Mouse (Mus musculus): ENCODE data around the gene Pxk. TPM values are rescaled to one million over a fixed set of nuclear protein-coding genes. Genes with fewer than 3 reads are reported as not detected.

Gene Pxk
- total RNA-seq (2014; fragmentation: Nextera tagmentation) (10.9 and 14.0 TPM in 2 replicates), total RNA-seq (2017) (5.3 and 6.1 TPM in 2 replicates), polyA plus RNA-seq (2012) (2.1 and 2.7 TPM in 2 replicates)

DNA sequence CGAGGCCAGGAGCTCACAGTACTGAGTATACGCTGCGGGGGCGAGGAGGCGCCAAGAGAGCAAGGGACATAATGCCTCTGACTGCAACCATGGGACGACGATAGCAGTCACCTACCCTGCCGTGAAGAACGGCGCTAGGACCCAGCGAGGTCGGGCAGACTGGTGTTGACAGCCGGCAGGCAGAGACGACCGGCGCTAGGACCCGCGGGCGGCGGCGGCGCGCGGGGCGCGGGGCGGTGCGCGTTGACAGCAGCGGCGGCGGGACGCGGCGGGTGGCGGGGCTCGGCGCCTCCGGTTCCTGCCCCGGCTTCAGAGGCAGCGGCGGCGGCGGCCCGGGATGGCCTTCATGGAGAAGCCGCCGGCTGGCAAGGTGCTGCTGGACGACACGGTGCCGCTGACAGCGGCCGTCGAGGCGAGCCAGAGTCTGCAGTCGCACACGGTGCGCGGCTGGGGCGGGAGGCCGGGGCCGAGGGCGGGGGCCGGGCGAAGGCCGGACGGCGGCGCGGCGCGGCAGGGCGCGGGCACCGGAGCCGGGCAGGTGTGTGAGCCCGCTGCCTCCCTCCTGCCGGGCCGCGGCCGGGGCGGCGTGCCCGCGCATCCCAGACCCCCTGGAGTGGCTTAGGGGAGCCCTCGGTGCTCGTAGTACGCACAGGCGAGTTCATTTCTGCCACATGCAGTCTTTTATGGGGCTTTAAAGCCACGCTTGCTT, at the start of gene Pxk:
Pxk (plus strand) TSS at position 234 of the 709 bp plus-strand sequence.
- peaks cover 3% of the 10 kb centered on the region for H3K36me3 ChIP-seq (replicated peaks)
- DNase-seq (ENCODE audit: low spot score), result peak; percentile 71
- TF ChIP-seq GATA1 (IDR thresholded peaks at IDR 0.05; ENCODE audit: borderline replicate concordance, low read length), result no peak
- TF ChIP-seq TAL1 (conservative IDR thresholded peaks at IDR 0.05; ENCODE audit: low read depth, low read length), result no peak
- no peak for TF ChIP-seq GATA2 (IDR thresholded peaks at IDR 0.05; ENCODE audit: borderline replicate concordance, low read depth, low read length)
- no peak for TF ChIP-seq POLR2AphosphoS5 (IDR thresholded peaks at IDR 0.05; ENCODE audit: insufficient replicate concordance, low read depth, low read length)
- TF ChIP-seq CTCF (IDR thresholded peaks at IDR 0.05; ENCODE audit: low read depth, low read length), result no peak
- H3K9me3 ChIP-seq (replicated peaks), result no peaks in the 10 kb centered on the region
- H3K4me3 ChIP-seq (ENCODE audit: low read depth, low read length), result peak within 1 kb of the TSS; percentile 79
- peak; percentile 87 for ATAC-seq (ENCODE audit: extremely low read depth, insufficient number of reproducible peaks, low FRiP score, poor library complexity, severe bottlenecking)
- H3K4me1 ChIP-seq (ENCODE audit: insufficient read depth, low read depth, low read length), result peaks cover 25% of the 10 kb centered on the region
- no peaks in the 10 kb centered on the region for H3K27me3 ChIP-seq (ENCODE audit: insufficient read depth, low read length)

- DNase-seq (ENCODE audit: low spot score), result no peak
- Histone ChIP-seq H3K9me3 (replicated peaks) (no peaks in the 10 kb centered on the region), H3K4me1 (ENCODE audit: insufficient read depth, low read depth, low read length) (no peaks in the 10 kb centered on the region), H3K27me3 (ENCODE audit: insufficient read depth, low read length) (no peaks in the 10 kb centered on the region; the same call in none of the 2 replicates), H3K36me3 (replicated peaks) (no peaks in the 10 kb centered on the region), H3K4me3 (ENCODE audit: low read depth, low read length) (no peak overlapping the region)
- no peak for TF ChIP-seq POLR2AphosphoS5 (IDR thresholded peaks at IDR 0.05; ENCODE audit: insufficient replicate concordance, low read depth, low read length)
- TF ChIP-seq GATA1 (IDR thresholded peaks at IDR 0.05; ENCODE audit: borderline replicate concordance, low read length), result no peak
- no peak for TF ChIP-seq CTCF (IDR thresholded peaks at IDR 0.05; ENCODE audit: low read depth, low read length)
- TF ChIP-seq TAL1 (conservative IDR thresholded peaks at IDR 0.05; ENCODE audit: low read depth, low read length), result no peak
- no peak for TF ChIP-seq GATA2 (IDR thresholded peaks at IDR 0.05; ENCODE audit: borderline replicate concordance, low read depth, low read length)
- ATAC-seq (ENCODE audit: extremely low read depth, insufficient number of reproducible peaks, low FRiP score, poor library complexity, severe bottlenecking), result no peak
Observed at GRCm38 (mm10) chr14:8049334-8049733, 48.7 kb upstream of the Pxk start.

- Histone ChIP-seq H3K27me3 (ENCODE audit: insufficient read depth, low read length) (peaks cover 2% of the 10 kb centered on the region), H3K4me3 (ENCODE audit: low read depth, low read length) (no peak overlapping the region), H3K36me3 (replicated peaks) (no peaks in the 10 kb centered on the region), H3K9me3 (replicated peaks) (no peaks in the 10 kb centered on the region), H3K4me1 (ENCODE audit: insufficient read depth, low read depth, low read length) (0 out of 2 replicates have a peak, but pooled peaks cover 4% of the 10 kb centered on the region)
- no peak for ATAC-seq (ENCODE audit: extremely low read depth, insufficient number of reproducible peaks, low FRiP score, poor library complexity, severe bottlenecking)
- DNase-seq (ENCODE audit: low spot score), result no peak
- no peak for TF ChIP-seq TAL1 (conservative IDR thresholded peaks at IDR 0.05; ENCODE audit: low read depth, low read length)
- no peak for TF ChIP-seq GATA2 (IDR thresholded peaks at IDR 0.05; ENCODE audit: borderline replicate concordance, low read depth, low read length)
- no peak for TF ChIP-seq CTCF (IDR thresholded peaks at IDR 0.05; ENCODE audit: low read depth, low read length)
- TF ChIP-seq POLR2AphosphoS5 (IDR thresholded peaks at IDR 0.05; ENCODE audit: insufficient replicate concordance, low read depth, low read length), result no peak
- no peak for TF ChIP-seq GATA1 (IDR thresholded peaks at IDR 0.05; ENCODE audit: borderline replicate concordance, low read length)
Observed at GRCm38 (mm10) chr14:8051869-8052268, 46.1 kb upstream of the Pxk start.

- TF ChIP-seq TAL1 (conservative IDR thresholded peaks at IDR 0.05; ENCODE audit: low read depth, low read length), result no peak
- no peak for TF ChIP-seq POLR2AphosphoS5 (IDR thresholded peaks at IDR 0.05; ENCODE audit: insufficient replicate concordance, low read depth, low read length)
- no peak for TF ChIP-seq GATA2 (IDR thresholded peaks at IDR 0.05; ENCODE audit: borderline replicate concordance, low read depth, low read length)
- TF ChIP-seq GATA1 (IDR thresholded peaks at IDR 0.05; ENCODE audit: borderline replicate concordance, low read length), result no peak
- no peak for TF ChIP-seq CTCF (IDR thresholded peaks at IDR 0.05; ENCODE audit: low read depth, low read length)
- DNase-seq (ENCODE audit: low spot score) (no peak), ATAC-seq (ENCODE audit: extremely low read depth, insufficient number of reproducible peaks, low FRiP score, poor library complexity, severe bottlenecking) (no peak)
- Histone ChIP-seq H3K4me3 (ENCODE audit: low read depth, low read length) (no peak overlapping the region), H3K36me3 (replicated peaks) (no peaks in the 10 kb centered on the region), H3K9me3 (replicated peaks) (no peaks in the 10 kb centered on the region), H3K27me3 (ENCODE audit: insufficient read depth, low read length) (peaks cover 4% of the 10 kb centered on the region), H3K4me1 (ENCODE audit: insufficient read depth, low read depth, low read length) (0 out of 2 replicates have a peak, but pooled peaks cover 7% of the 10 kb centered on the region)
Observed at GRCm38 (mm10) chr14:8052661-8053060, 45.4 kb upstream of the Pxk start.

- TF ChIP-seq GATA2 (IDR thresholded peaks at IDR 0.05; ENCODE audit: borderline replicate concordance, low read depth, low read length) (no peak), GATA1 (IDR thresholded peaks at IDR 0.05; ENCODE audit: borderline replicate concordance, low read length) (no peak), TAL1 (conservative IDR thresholded peaks at IDR 0.05; ENCODE audit: low read depth, low read length) (no peak), CTCF (IDR thresholded peaks at IDR 0.05; ENCODE audit: low read depth, low read length) (no peak), POLR2AphosphoS5 (IDR thresholded peaks at IDR 0.05; ENCODE audit: insufficient replicate concordance, low read depth, low read length) (no peak)
- ATAC-seq (ENCODE audit: extremely low read depth, insufficient number of reproducible peaks, low FRiP score, poor library complexity, severe bottlenecking) (no peak), DNase-seq (ENCODE audit: low spot score) (no peak)
- H3K9me3 ChIP-seq (replicated peaks), result no peaks in the 10 kb centered on the region
- H3K4me1 ChIP-seq (ENCODE audit: insufficient read depth, low read depth, low read length), result 0 out of 2 replicates have a peak, but pooled peaks cover 7% of the 10 kb centered on the region
- H3K36me3 ChIP-seq (replicated peaks), result no peaks in the 10 kb centered on the region
- no peak overlapping the region for H3K4me3 ChIP-seq (ENCODE audit: low read depth, low read length)
- peaks cover 4% of the 10 kb centered on the region for H3K27me3 ChIP-seq (ENCODE audit: insufficient read depth, low read length)
Observed at GRCm38 (mm10) chr14:8054310-8055102, 43.5 kb upstream of the Pxk start.

- Histone ChIP-seq H3K27me3 (ENCODE audit: insufficient read depth, low read length) (peaks cover 4% of the 10 kb centered on the region; the same call in 1 of the 2 replicates), H3K36me3 (replicated peaks) (no peaks in the 10 kb centered on the region), H3K4me1 (ENCODE audit: insufficient read depth, low read depth, low read length) (peaks cover 7% of the 10 kb centered on the region; the same call in 1 of the 2 replicates), H3K4me3 (ENCODE audit: low read depth, low read length) (no peak overlapping the region), H3K9me3 (replicated peaks) (no peaks in the 10 kb centered on the region)
- no peak for ATAC-seq (ENCODE audit: extremely low read depth, insufficient number of reproducible peaks, low FRiP score, poor library complexity, severe bottlenecking)
- TF ChIP-seq CTCF (IDR thresholded peaks at IDR 0.05; ENCODE audit: low read depth, low read length), result no peak
- TF ChIP-seq GATA2 (IDR thresholded peaks at IDR 0.05; ENCODE audit: borderline replicate concordance, low read depth, low read length), result no peak
- TF ChIP-seq GATA1 (IDR thresholded peaks at IDR 0.05; ENCODE audit: borderline replicate concordance, low read length), result no peak
- DNase-seq (ENCODE audit: low spot score), result no peak
Observed at GRCm38 (mm10) chr14:8056076-8056475, 41.9 kb upstream of the Pxk start.

All from G1E (cell line).